Mouse (Mus musculus): Measurements from ENCODE around the gene Hdhd5. TPM values are rescaled to one million over a fixed set of nuclear protein-coding genes. Genes with fewer than 3 reads are reported as not detected.

The Hdhd5 gene
- polyA plus RNA-seq (2014; fragmentation: Nextera tagmentation; extraction: Ambion mirVana) = 9.6 and 10.9 TPM in 2 replicates

GRCm38 (mm10) chr6:120531020-120531965 lies at the start of gene Hdhd5:
Hdhd5 (minus strand) TSS chr6:120531319.
- H3K4me1 ChIP-seq (ENCODE audit: control insufficient read depth, insufficient read depth, low read length) = peaks cover 19% of the 10 kb centered on the region
- DNase-seq (peak; percentile 98), ATAC-seq (ENCODE audit: low FRiP score, low TSS enrichment) (peak; percentile 99)
- H3K4me2 ChIP-seq (ENCODE audit: low read length) = peak within 1 kb of the TSS; percentile 72
- H3K9ac ChIP-seq (replicated peaks; ENCODE audit: low read length) = peak within 1 kb of the TSS; percentile 86
- H3K27ac ChIP-seq (replicated peaks; ENCODE audit: low read depth, low read length) = peak within 1 kb of the TSS; percentile 34
- no peaks in the 10 kb centered on the region for H3K9me3 ChIP-seq (ENCODE audit: control insufficient read depth, low read length)
- no peaks in the 10 kb centered on the region for H3K36me3 ChIP-seq (ENCODE audit: control insufficient read depth, insufficient read depth, low read length)
- under 1% methylated on average over 75 of the region's 75 CpGs for WGBS
- H3K4me3 ChIP-seq (replicated peaks; ENCODE audit: low read depth, low read length) = peak within 1 kb of the TSS; percentile 94
- no peaks in the 10 kb centered on the region for H3K27me3 ChIP-seq (ENCODE audit: control insufficient read depth, insufficient read depth, low read length)

GRCm38 (mm10) chr6:120580713-120581015 lies 49.5 kb upstream of the Hdhd5 start:
- no peak overlapping the region for H3K9ac ChIP-seq (replicated peaks; ENCODE audit: low read length)
- WGBS = 0% methylated on average over 1 of the region's 1 CpGs
- peak; percentile 65 for DNase-seq

DNA sequence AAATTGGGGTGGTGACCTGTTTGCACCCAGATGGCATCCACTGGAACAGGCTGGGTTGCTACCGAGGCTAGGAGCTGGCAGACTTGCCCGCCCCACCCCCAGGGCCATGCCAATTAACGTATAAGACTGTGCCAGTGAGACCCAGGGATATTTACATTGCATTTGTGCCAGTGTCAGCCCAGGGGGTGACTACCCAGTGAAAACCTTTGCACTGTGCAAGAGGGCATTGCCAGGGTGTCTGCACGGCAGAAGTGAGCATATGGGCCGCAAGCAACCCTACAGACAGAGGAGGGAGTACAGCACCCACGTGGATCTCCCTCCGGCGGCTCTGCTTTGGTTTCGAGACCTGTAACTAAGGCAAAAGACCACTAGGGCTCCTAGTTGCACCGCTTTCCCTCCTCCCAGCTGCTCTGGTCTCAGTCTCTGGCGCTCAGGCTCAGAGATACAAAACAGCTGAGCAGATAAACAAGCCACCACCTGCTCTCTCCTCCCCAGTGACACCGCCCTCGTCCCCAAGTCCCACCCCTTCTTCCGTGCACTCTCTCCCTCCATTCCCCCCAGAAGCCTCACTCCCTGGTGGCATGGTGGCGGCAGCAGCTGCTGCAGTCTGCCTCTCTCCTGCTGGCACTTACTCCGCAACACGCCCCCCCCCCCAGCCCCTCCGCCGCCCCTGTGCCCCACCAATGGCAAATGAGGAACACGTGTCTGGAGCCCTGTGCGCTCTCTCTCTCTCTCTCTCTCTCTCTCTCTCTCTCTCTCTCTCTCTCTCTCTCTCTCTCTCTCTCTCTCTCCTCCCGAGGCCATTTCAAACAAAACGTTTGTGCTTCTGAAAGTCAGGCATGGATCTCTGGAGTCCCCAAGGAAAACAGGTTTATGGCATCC lies 49.0 kb upstream of the Hdhd5 start:
- WGBS = 1% methylated on average over 21 of the region's 23 CpGs
- Histone ChIP-seq H3K27me3 (ENCODE audit: control insufficient read depth, insufficient read depth, low read length) (no peaks in the 10 kb centered on the region), H3K4me1 (ENCODE audit: control insufficient read depth, insufficient read depth, low read length) (peaks cover 24% of the 10 kb centered on the region), H3K9me3 (ENCODE audit: control insufficient read depth, low read length) (no peaks in the 10 kb centered on the region), H3K36me3 (ENCODE audit: control insufficient read depth, insufficient read depth, low read length) (no peaks in the 10 kb centered on the region), H3K27ac (replicated peaks; ENCODE audit: low read depth, low read length) (peak overlapping the region; percentile 75), H3K9ac (replicated peaks; ENCODE audit: low read length) (peak overlapping the region; percentile 42), H3K4me2 (ENCODE audit: low read length) (peak overlapping the region; percentile 81), H3K4me3 (replicated peaks; ENCODE audit: low read depth, low read length) (peak overlapping the region; percentile 37)
- ATAC-seq (ENCODE audit: low FRiP score, low TSS enrichment) (peak; percentile 91), DNase-seq (peak; percentile 86)

More at GRCm38 (mm10) chr6:120580713-120581015, 49.5 kb upstream of the Hdhd5 start:
- Histone ChIP-seq H3K27ac (replicated peaks; ENCODE audit: low read depth, low read length) (peak overlapping the region; percentile 75), H3K9me3 (ENCODE audit: control insufficient read depth, low read length) (no peaks in the 10 kb centered on the region), H3K36me3 (ENCODE audit: control insufficient read depth, insufficient read depth, low read length) (no peaks in the 10 kb centered on the region), H3K27me3 (ENCODE audit: control insufficient read depth, insufficient read depth, low read length) (no peaks in the 10 kb centered on the region), H3K4me2 (ENCODE audit: low read length) (peak overlapping the region; percentile 81), H3K4me3 (replicated peaks; ENCODE audit: low read depth, low read length) (peak overlapping the region; percentile 37), H3K4me1 (ENCODE audit: control insufficient read depth, insufficient read depth, low read length) (peaks cover 29% of the 10 kb centered on the region)
- no peak for ATAC-seq (ENCODE audit: low FRiP score, low TSS enrichment)

GRCm38 (mm10) chr6:120579110-120579830 lies 48.2 kb upstream of the Hdhd5 start:
- peak; percentile 63 for DNase-seq
- H3K4me2 ChIP-seq (ENCODE audit: low read length) = peak overlapping the region; percentile 81
- peak overlapping the region; percentile 75 for H3K27ac ChIP-seq (replicated peaks; ENCODE audit: low read depth, low read length)
- peaks cover 24% of the 10 kb centered on the region for H3K4me1 ChIP-seq (ENCODE audit: control insufficient read depth, insufficient read depth, low read length)
- peak overlapping the region; percentile 42 for H3K9ac ChIP-seq (replicated peaks; ENCODE audit: low read length)
- no peaks in the 10 kb centered on the region for H3K36me3 ChIP-seq (ENCODE audit: control insufficient read depth, insufficient read depth, low read length)
- 2% methylated on average over 21 of the region's 21 CpGs for whole genome bisulfite sequencing
- ATAC-seq (ENCODE audit: low FRiP score, low TSS enrichment) = peak; percentile 43; the same call in 1 of the 2 replicates
- no peaks in the 10 kb centered on the region for H3K9me3 ChIP-seq (ENCODE audit: control insufficient read depth, low read length)
- H3K4me3 ChIP-seq (replicated peaks; ENCODE audit: low read depth, low read length) = peak overlapping the region; percentile 37
- no peaks in the 10 kb centered on the region for H3K27me3 ChIP-seq (ENCODE audit: control insufficient read depth, insufficient read depth, low read length)

GRCm38 (mm10) chr6:120578471-120578870 lies 47.4 kb upstream of the Hdhd5 start:
- Histone ChIP-seq H3K9ac (replicated peaks; ENCODE audit: low read length) (no peak overlapping the region; the same call in 1 of the 2 replicates), H3K27ac (replicated peaks; ENCODE audit: low read depth, low read length) (no peak overlapping the region), H3K4me1 (ENCODE audit: control insufficient read depth, insufficient read depth, low read length) (peaks cover 24% of the 10 kb centered on the region), H3K36me3 (ENCODE audit: control insufficient read depth, insufficient read depth, low read length) (no peaks in the 10 kb centered on the region), H3K9me3 (ENCODE audit: control insufficient read depth, low read length) (no peaks in the 10 kb centered on the region), H3K4me2 (ENCODE audit: low read length) (peak overlapping the region; percentile 81; the same call in 1 of the 2 replicates), H3K27me3 (ENCODE audit: control insufficient read depth, insufficient read depth, low read length) (no peaks in the 10 kb centered on the region), H3K4me3 (replicated peaks; ENCODE audit: low read depth, low read length) (no peak overlapping the region)
- DNase-seq = no peak
- 54% methylated on average over 5 of the region's 5 CpGs for WGBS
- ATAC-seq (ENCODE audit: low FRiP score, low TSS enrichment) = no peak

GRCm38 (mm10) chr6:120572372-120572771 lies 41.3 kb upstream of the Hdhd5 start:
- Histone ChIP-seq H3K4me1 (ENCODE audit: control insufficient read depth, insufficient read depth, low read length) (no peaks in the 10 kb centered on the region), H3K36me3 (ENCODE audit: control insufficient read depth, insufficient read depth, low read length) (no peaks in the 10 kb centered on the region), H3K9ac (replicated peaks; ENCODE audit: low read length) (no peak overlapping the region), H3K27me3 (ENCODE audit: control insufficient read depth, insufficient read depth, low read length) (no peaks in the 10 kb centered on the region), H3K4me3 (replicated peaks; ENCODE audit: low read depth, low read length) (no peak overlapping the region), H3K27ac (replicated peaks; ENCODE audit: low read depth, low read length) (no peak overlapping the region), H3K9me3 (ENCODE audit: control insufficient read depth, low read length) (no peaks in the 10 kb centered on the region), H3K4me2 (ENCODE audit: low read length) (no peak overlapping the region)
- ATAC-seq (ENCODE audit: low FRiP score, low TSS enrichment) (no peak), DNase-seq (no peak)
- 62% methylated on average over 1 of the region's 1 CpGs for WGBS

DNA sequence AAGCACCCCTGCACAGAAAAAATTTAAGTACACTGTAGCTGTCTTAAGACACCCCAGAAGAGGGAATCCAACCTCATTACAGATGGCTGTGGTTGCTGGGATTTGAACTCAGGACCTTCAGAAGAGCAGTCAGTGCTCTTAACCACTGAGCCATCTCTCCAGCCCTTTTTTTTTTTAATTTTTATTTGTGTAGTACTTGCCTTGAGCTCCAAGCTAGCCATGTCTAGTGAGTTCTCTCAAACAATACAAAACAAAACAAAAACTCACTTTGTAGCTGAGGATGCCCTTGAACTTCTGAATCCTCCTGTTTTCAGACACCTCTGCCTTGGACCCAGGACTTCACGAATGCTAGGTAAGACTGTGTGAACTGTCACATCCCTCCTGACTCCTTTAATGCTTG lies 37.1 kb upstream of the Hdhd5 start:
- 87% methylated on average over 1 of the region's 1 CpGs for WGBS
- H3K36me3 ChIP-seq (ENCODE audit: control insufficient read depth, insufficient read depth, low read length) = no peaks in the 10 kb centered on the region

More for the DNA sequence above, 37.1 kb upstream of the Hdhd5 start:
- H3K27ac ChIP-seq (replicated peaks; ENCODE audit: low read depth, low read length) = no peak overlapping the region
- no peak overlapping the region for H3K4me2 ChIP-seq (ENCODE audit: low read length)
- no peak overlapping the region for H3K4me3 ChIP-seq (replicated peaks; ENCODE audit: low read depth, low read length)
- no peaks in the 10 kb centered on the region for H3K27me3 ChIP-seq (ENCODE audit: control insufficient read depth, insufficient read depth, low read length)
- no peak overlapping the region for H3K9ac ChIP-seq (replicated peaks; ENCODE audit: low read length)
- ATAC-seq (ENCODE audit: low FRiP score, low TSS enrichment) = no peak
- H3K4me1 ChIP-seq (ENCODE audit: control insufficient read depth, insufficient read depth, low read length) = no peaks in the 10 kb centered on the region
- H3K9me3 ChIP-seq (ENCODE audit: control insufficient read depth, low read length) = no peaks in the 10 kb centered on the region
- no peak for DNase-seq

Measured in midbrain, embryonic 14.5 days (tissue).